Mouse (Mus musculus) liver, embryonic 13.5 days (tissue): ENCODE data around the gene Nabp1. TPM values are rescaled to one million over a fixed set of nuclear protein-coding genes. Genes with fewer than 3 reads are reported as not detected.
A peak's percentile ranks its signal among the peaks of the same experiment; 100 is the strongest.

Experiments
- ATAC-seq: fragments of 200-750 bp; cut with Nextera tagmentation; 2 replicates; pipeline ENCODE4 v1.8.0; 2017; ENCODE audit warnings: low read depth, mild to moderate bottlenecking, moderate number of reproducible peaks, moderate library complexity
- DNase-seq: peaks from one replicate; pipeline ENCODE4 v3.0.0; 2022
- H3K27ac ChIP-seq: fragments of 300-500 bp; sonication (generic); 2 replicates; pipeline ENCODE4 v1.5.1; 2015; ENCODE audit warnings: moderate library complexity, mild to moderate bottlenecking, inconsistent platforms
- H3K27me3 ChIP-seq: fragments of 300-500 bp; sonication (generic); 2 replicates; pipeline ENCODE4 v1.6.1; 2015; ENCODE audit warnings: mild to moderate bottlenecking, inconsistent platforms
- H3K36me3 ChIP-seq: fragments of 300-500 bp; sonication (generic); 2 replicates; pipeline ENCODE4 v1.6.1; 2015; ENCODE audit warnings: mild to moderate bottlenecking, inconsistent platforms
- H3K4me1 ChIP-seq: fragments of 300-500 bp; sonication (generic); replicated peaks from 2 replicates; pipeline ENCODE4 v1.6.1; 2015; ENCODE audit warnings: inconsistent platforms
- H3K4me2 ChIP-seq: fragments of 300-500 bp; sonication (generic); 2 replicates; pipeline ENCODE4 v1.6.1; 2015; ENCODE audit warnings: inconsistent platforms, mild to moderate bottlenecking, moderate library complexity
- H3K4me3 ChIP-seq: fragments of 300-500 bp; sonication (generic); replicated peaks from 2 replicates; pipeline ENCODE4 v1.5.1; 2015; ENCODE audit warnings: mild to moderate bottlenecking, inconsistent platforms
- H3K9ac ChIP-seq: fragments of 300-500 bp; sonication (generic); 2 replicates; pipeline ENCODE4 v1.6.1; 2015; ENCODE audit warnings: mild to moderate bottlenecking, inconsistent platforms
- H3K9me3 ChIP-seq: fragments of 300-500 bp; sonication (generic); replicated peaks from 2 replicates; pipeline ENCODE4 v1.6.1; 2016; ENCODE audit warnings: inconsistent platforms
- WGBS: fragments of 180-500 bp; shearing (Covaris S2); methylation state at CpG from one replicate; pipeline ENCODE4 v1.1.7; 2015; ENCODE audit not compliant: insufficient replicate concordance; 5-methylcytosine and 5-hydroxymethylcytosine counted together
- polyA plus RNA-seq: library from polyadenylated mRNA; unstranded; fragments of >200 nt; fragmentation: Nextera tagmentation; extraction: Ambion mirVana; gene quantifications from 2 replicates; pipeline ENCODE4 v1.2.1, GENCODE M21; 2015

The Nabp1 gene
- polyA plus RNA-seq, 1 experiment from 2014 or later, result 4.5 TPM

- Histone ChIP-seq H3K27ac (no peak overlapping the region), H3K36me3 (no peaks in the 10 kb centered on the region), H3K9me3 (no peaks in the 10 kb centered on the region), H3K4me1 (peaks cover 19% of the 10 kb centered on the region), H3K4me2 (no peak overlapping the region), H3K27me3 (no peaks in the 10 kb centered on the region), H3K9ac (no peak overlapping the region), H3K4me3 (no peak overlapping the region)
- DNase-seq (no peak), ATAC-seq (no peak)
These were observed 2.2 kb upstream of the Nabp1 start for GRCm38 (mm10) chr1:51480386-51480785.

GRCm38 (mm10) chr1:51479691-51480090 is 1.5 kb upstream of the Nabp1 start:
- no peak overlapping the region for H3K9ac ChIP-seq
- no peaks in the 10 kb centered on the region for H3K27me3 ChIP-seq
- ATAC-seq (no peak), DNase-seq (no peak)
- H3K9me3 ChIP-seq, result no peaks in the 10 kb centered on the region
- no peak overlapping the region for H3K4me2 ChIP-seq
- no peak overlapping the region for H3K4me3 ChIP-seq
- H3K36me3 ChIP-seq, result no peaks in the 10 kb centered on the region
- H3K27ac ChIP-seq, result no peak overlapping the region
- 82% methylated on average over 1 of the region's 1 CpGs for WGBS
- peaks cover 19% of the 10 kb centered on the region for H3K4me1 ChIP-seq

GRCm38 (mm10) chr1:51479027-51479329 is 753 bp upstream of the Nabp1 start:
- peak overlapping the region; percentile 80 for H3K27ac ChIP-seq
- 60% methylated on average over 1 of the region's 1 CpGs for WGBS

GRCm38 (mm10) chr1:51477656-51478081 is 556 bp downstream of the Nabp1 start:
- Histone ChIP-seq H3K9me3 (no peaks in the 10 kb centered on the region), H3K27ac (peak overlapping the region; percentile 32), H3K4me2 (peak overlapping the region; percentile 94), H3K4me1 (peaks cover 19% of the 10 kb centered on the region), H3K36me3 (no peaks in the 10 kb centered on the region), H3K27me3 (no peaks in the 10 kb centered on the region), H3K4me3 (peak overlapping the region; percentile 72), H3K9ac (peak overlapping the region; percentile 81)
- WGBS, result under 1% methylated on average over 25 of the region's 25 CpGs
- DNase-seq, result peak; percentile 29
- ATAC-seq, result peak; percentile 14

More at GRCm38 (mm10) chr1:51479027-51479329, 753 bp upstream of the Nabp1 start:
- DNase-seq (no peak), ATAC-seq (no peak)
- H3K4me2 ChIP-seq, result peak overlapping the region; percentile 72
- peaks cover 19% of the 10 kb centered on the region for H3K4me1 ChIP-seq
- H3K27me3 ChIP-seq, result no peaks in the 10 kb centered on the region
- no peaks in the 10 kb centered on the region for H3K36me3 ChIP-seq
- peak overlapping the region; percentile 72 for H3K4me3 ChIP-seq
- H3K9ac ChIP-seq, result peak overlapping the region; percentile 79
- H3K9me3 ChIP-seq, result no peaks in the 10 kb centered on the region

- no peak for DNase-seq
- Histone ChIP-seq H3K27ac (no peak overlapping the region), H3K27me3 (no peaks in the 10 kb centered on the region), H3K4me2 (no peak overlapping the region), H3K4me1 (peaks cover 19% of the 10 kb centered on the region), H3K4me3 (no peak overlapping the region), H3K9me3 (no peaks in the 10 kb centered on the region), H3K36me3 (no peaks in the 10 kb centered on the region), H3K9ac (no peak overlapping the region)
- no peak for ATAC-seq
- WGBS, result 36% methylated on average over 1 of the region's 1 CpGs
These were observed 1.8 kb downstream of the Nabp1 start for GRCm38 (mm10) chr1:51476405-51476804.

GRCm38 (mm10) chr1:51468077-51468476 is 10.1 kb downstream of the Nabp1 start:
- H3K36me3 ChIP-seq, result 0 out of 2 replicates have a peak, but pooled peaks cover 3% of the 10 kb centered on the region
- no peak for ATAC-seq
- no peak overlapping the region for H3K9ac ChIP-seq
- H3K9me3 ChIP-seq, result no peaks in the 10 kb centered on the region
- no peak for DNase-seq
- 56% methylated on average over 2 of the region's 2 CpGs for WGBS
- H3K4me1 ChIP-seq, result no peaks in the 10 kb centered on the region
- H3K27me3 ChIP-seq, result no peaks in the 10 kb centered on the region
- H3K4me2 ChIP-seq, result no peak overlapping the region
- H3K4me3 ChIP-seq, result no peak overlapping the region
- H3K27ac ChIP-seq, result no peak overlapping the region

- no peaks in the 10 kb centered on the region for H3K27me3 ChIP-seq
- DNase-seq (no peak), ATAC-seq (no peak)
- H3K36me3 ChIP-seq, result 0 out of 2 replicates have a peak, but pooled peaks cover 3% of the 10 kb centered on the region
- H3K4me1 ChIP-seq, result no peaks in the 10 kb centered on the region
- H3K9ac ChIP-seq, result no peak overlapping the region
- no peak overlapping the region for H3K27ac ChIP-seq
- H3K4me2 ChIP-seq, result no peak overlapping the region
- WGBS, result 63% methylated on average over 5 of the region's 5 CpGs
- no peaks in the 10 kb centered on the region for H3K9me3 ChIP-seq
- no peak overlapping the region for H3K4me3 ChIP-seq
These were observed 11.0 kb downstream of the Nabp1 start for GRCm38 (mm10) chr1:51467181-51467580.

- Histone ChIP-seq H3K4me3 (no peak overlapping the region), H3K9ac (no peak overlapping the region), H3K36me3 (0 out of 2 replicates have a peak, but pooled peaks cover 3% of the 10 kb centered on the region), H3K4me2 (no peak overlapping the region), H3K27me3 (no peaks in the 10 kb centered on the region), H3K27ac (no peak overlapping the region), H3K9me3 (no peaks in the 10 kb centered on the region), H3K4me1 (no peaks in the 10 kb centered on the region)
- 17% methylated on average over 1 of the region's 1 CpGs for WGBS
- DNase-seq (no peak), ATAC-seq (no peak)
These were observed 11.8 kb downstream of the Nabp1 start for GRCm38 (mm10) chr1:51466385-51466784.

- Histone ChIP-seq H3K9ac (no peak overlapping the region), H3K4me2 (no peak overlapping the region), H3K36me3 (no peaks in the 10 kb centered on the region), H3K4me3 (no peak overlapping the region), H3K9me3 (no peaks in the 10 kb centered on the region), H3K27me3 (no peaks in the 10 kb centered on the region), H3K27ac (no peak overlapping the region), H3K4me1 (no peaks in the 10 kb centered on the region)
- ATAC-seq (no peak), DNase-seq (no peak)
- 34% methylated on average over 2 of the region's 2 CpGs for WGBS
These were observed 12.9 kb downstream of the Nabp1 start for GRCm38 (mm10) chr1:51465285-51465684.

GRCm38 (mm10) chr1:51463038-51463437 is 15.2 kb downstream of the Nabp1 start:
- Histone ChIP-seq H3K27me3 (no peaks in the 10 kb centered on the region), H3K9ac (no peak overlapping the region), H3K4me1 (no peaks in the 10 kb centered on the region), H3K4me2 (no peak overlapping the region), H3K36me3 (no peaks in the 10 kb centered on the region), H3K4me3 (no peak overlapping the region), H3K9me3 (no peaks in the 10 kb centered on the region), H3K27ac (no peak overlapping the region)
- WGBS, result 66% methylated on average over 5 of the region's 5 CpGs
- ATAC-seq (no peak), DNase-seq (no peak)

GRCm38 (mm10) chr1:51458731-51459450 is 19.3 kb downstream of the Nabp1 start:
- H3K4me3 ChIP-seq, result no peak overlapping the region
- H3K27ac ChIP-seq, result no peak overlapping the region
- 0 out of 2 replicates have a peak, but pooled peaks have one; percentile 5 for ATAC-seq
- no peak overlapping the region for H3K9ac ChIP-seq
- 45% methylated on average over 10 of the region's 10 CpGs for WGBS
- no peak overlapping the region for H3K4me2 ChIP-seq
- DNase-seq, result peak; percentile 24
- H3K27me3 ChIP-seq, result no peaks in the 10 kb centered on the region
- no peaks in the 10 kb centered on the region for H3K9me3 ChIP-seq
- no peaks in the 10 kb centered on the region for H3K4me1 ChIP-seq
- H3K36me3 ChIP-seq, result no peaks in the 10 kb centered on the region

GRCm38 (mm10) chr1:51458089-51458488 is 20.1 kb downstream of the Nabp1 start:
- no peak for DNase-seq
- H3K36me3 ChIP-seq, result no peaks in the 10 kb centered on the region
- no peaks in the 10 kb centered on the region for H3K27me3 ChIP-seq
- H3K4me3 ChIP-seq, result no peak overlapping the region
- 59% methylated on average over 6 of the region's 6 CpGs for WGBS
- ATAC-seq, result no peak
- H3K9me3 ChIP-seq, result no peaks in the 10 kb centered on the region
- H3K9ac ChIP-seq, result no peak overlapping the region
- no peak overlapping the region for H3K4me2 ChIP-seq
- no peaks in the 10 kb centered on the region for H3K4me1 ChIP-seq
- H3K27ac ChIP-seq, result no peak overlapping the region
